Mouse (Mus musculus): ENCODE data around the gene Gm2974.
"Not testable (repeated sequence)": the region's sequence is repeated elsewhere in the genome, so short reads cannot be mapped to it uniquely, and the experiment has no call there.

Gm2974 gene

DNA sequence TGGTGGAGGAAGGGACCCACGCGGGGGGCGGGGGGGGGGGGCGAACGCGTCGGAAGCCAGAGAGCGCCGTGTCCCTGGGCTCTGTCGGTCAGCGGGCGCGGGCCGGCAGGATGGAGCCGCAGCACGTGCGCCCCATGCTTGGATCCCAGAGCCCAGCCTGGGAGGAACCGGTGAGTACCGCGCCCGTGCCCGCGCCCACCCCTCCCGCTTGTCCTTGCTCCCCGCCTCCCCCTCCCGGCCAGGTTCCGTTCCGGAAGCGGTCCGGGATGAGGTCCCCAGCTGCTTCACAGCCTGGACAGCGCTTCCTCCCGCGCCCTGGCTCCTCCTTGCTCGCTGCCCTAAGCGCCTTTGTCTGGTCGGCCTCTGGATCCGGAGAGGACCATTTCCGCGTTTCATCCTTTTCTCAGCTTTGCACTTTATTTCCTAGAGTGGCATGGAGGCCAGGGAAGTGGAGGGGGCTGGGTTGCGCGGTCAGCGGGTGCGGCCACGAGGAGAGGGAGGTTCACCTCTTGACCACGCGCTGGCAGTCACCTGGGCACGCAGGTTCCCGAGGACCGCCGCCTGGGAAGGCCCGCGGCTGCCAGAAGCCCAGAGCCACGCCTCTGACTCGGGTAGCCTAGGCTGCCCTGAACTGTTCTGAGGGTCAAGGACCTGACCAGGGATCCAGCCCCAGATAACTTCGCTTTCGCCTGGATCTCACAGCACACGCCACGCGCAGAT, at the start of gene Gm2974:
Gene Gm2974, plus strand, starts transcription at position 86 of the 720 bp plus-strand sequence.
- DNase-seq (ENCODE audit: low spot score): not testable (repeated sequence)

DNA sequence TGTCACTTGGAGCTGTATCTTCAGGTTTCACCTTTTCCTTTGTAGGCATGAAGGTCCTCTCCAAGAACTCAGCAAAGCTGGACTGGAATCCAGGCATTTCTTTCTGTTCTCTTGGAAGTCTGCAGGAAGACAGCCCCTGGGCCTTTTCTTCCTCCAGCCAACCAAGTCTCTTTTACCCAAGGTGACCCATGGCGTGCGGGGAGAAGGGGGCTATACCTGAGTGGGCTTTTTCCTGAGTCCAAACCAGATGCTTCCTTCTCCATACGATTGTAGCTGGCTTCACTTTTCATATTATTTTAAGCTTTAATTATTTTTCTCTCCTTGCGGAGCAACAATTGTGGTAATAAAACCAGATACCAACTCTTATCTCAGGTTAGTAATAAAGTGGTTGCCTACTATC, 40.7 kb upstream of the Gm2974 start:
- DNase-seq (ENCODE audit: low spot score): not testable (repeated sequence)

DNA sequence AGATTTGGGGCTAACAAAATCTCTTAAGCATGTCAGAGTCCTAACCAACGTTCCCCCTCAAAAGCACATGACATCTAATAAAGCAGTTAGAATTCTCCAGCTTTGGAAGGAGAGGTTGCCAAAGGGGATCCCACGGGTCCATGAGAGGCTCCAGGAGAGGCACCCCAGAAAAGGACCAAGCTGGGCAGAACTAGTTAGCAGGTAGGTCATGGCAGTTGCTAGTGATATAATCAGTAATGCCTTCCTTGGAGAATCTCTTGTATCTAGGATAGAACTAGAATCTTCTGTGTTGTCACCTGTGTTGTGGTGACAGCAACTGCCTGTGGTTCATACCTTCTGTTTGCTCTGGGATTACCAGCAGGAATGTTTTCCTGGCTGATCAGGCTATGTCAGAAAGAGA, 17.6 kb upstream of the Gm2974 start, which contains the start of gene Gm3127:
Gene Gm3127, plus strand, starts transcription at position 301 of the 400 bp plus-strand sequence.
- DNase-seq (ENCODE audit: low spot score): not testable (repeated sequence)

DNA sequence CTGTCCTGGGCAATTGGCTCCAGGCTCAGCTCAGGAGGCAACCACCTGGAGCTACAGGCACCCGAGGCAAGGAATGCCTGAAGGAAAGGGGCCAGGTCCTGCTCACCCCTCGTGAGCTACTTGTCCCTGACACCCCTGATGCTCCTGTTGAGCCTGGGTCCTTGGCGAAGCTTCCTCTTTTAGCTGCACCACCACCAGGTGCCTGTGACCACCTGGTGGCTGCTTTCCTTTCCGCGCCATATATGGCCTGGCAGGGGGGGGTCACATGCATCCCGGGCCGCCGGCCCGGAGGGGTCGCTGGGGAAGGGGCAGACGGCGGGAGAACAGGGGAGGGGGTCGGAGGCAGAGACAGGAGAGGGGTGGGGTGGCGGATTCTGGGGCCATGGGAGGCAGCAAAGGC, 346 bp upstream of the Gm2974 start:
- not testable (repeated sequence) for DNase-seq (ENCODE audit: low spot score)

DNA sequence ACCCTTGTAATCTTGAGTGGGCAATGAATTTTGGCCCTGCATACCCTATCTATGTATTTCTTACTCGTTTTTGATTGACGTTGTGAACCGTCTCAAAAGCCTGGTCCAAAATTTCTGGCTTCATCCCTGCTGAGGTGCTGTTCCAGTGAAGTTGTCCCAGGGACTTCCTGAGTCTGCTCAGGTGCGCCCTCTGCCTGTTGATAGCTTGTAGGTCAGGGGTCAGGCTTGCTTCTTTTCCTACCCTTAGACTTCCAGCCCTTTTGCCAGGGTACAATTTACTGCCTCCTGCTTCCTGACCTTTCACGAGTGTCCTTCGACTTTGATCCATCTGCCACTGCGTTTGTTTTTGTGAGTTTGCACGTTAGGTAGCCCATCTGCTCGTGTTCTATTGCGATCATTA, 999 bp downstream of the Gm2974 start:
- not testable (repeated sequence) for DNase-seq (ENCODE audit: low spot score)

DNA sequence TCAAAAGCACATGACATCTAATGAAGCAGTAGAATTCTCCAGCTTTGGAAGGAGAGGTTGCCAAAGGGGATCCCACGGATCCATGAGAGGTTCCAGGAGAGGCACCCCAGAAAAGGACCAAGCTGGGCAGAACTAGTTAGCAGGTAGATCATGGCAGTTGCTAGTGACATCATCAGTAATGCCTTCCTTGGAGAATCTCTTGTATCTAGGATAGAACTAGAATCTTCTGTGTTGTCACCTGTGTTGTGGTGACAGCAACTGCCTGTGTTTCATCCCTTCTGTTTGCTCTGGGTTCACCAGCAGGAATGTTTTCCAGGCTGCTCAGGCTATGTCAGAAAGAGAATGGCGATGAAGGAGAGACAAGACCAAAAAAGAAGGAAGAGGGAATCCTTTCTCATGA, 67.0 kb downstream of the Gm2974 start, which contains the start of gene Gm3138:
Gene Gm3138, plus strand, starts transcription at position 301 of the 400 bp plus-strand sequence.
- not testable (repeated sequence) for DNase-seq (ENCODE audit: low spot score)

All from layer of hippocampus, adult 11-12 months (tissue).